Mouse (Mus musculus): ENCODE measurements around the gene Sdr9c7. TPM values are rescaled to one million over a fixed set of nuclear protein-coding genes. Genes with fewer than 3 reads are reported as not detected.

The Sdr9c7 gene
- not detected for polyA plus RNA-seq (2014; fragmentation: Illumina TruSeq; extraction: RNeasy Lipid Tissue Mini Kit (QIAGEN cat#74804); ENCODE audit: insufficient read depth, low read depth, low replicate concordance)

GRCm38 (mm10) chr10:127898218-127898617 lies at the start of gene Sdr9c7:
Gene Sdr9c7, plus strand, starts transcription at chr10:127898518.

DNA sequence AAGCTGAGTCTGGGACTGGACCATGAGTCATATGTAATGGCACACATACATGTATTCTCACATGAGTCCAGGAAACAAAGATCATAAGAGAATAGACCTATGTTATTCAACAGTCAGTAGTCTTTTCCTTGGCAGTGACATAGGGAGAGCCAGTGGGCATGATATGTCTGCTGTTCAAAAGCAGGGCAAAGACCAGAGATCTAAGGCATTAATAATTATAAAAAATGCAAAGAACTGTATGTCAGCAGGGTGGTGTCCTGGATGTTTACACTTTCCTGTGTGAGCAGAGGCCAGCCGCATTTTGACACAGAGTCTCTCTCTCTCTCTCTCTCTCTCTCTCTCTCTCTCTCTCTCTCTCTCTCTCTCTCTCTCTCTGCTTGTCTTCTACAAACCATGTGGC lies 48.7 kb upstream of the Sdr9c7 start, which contains the start of gene Rdh19:
Rdh19 (plus strand) TSS at position 301 of the 400 bp plus-strand sequence.

GRCm38 (mm10) chr10:127866232-127866631 lies 32.1 kb upstream of the Sdr9c7 start, which contains the start of gene Rdh16f2:
Gene Rdh16f2, plus strand, starts transcription at chr10:127866474.

DNA sequence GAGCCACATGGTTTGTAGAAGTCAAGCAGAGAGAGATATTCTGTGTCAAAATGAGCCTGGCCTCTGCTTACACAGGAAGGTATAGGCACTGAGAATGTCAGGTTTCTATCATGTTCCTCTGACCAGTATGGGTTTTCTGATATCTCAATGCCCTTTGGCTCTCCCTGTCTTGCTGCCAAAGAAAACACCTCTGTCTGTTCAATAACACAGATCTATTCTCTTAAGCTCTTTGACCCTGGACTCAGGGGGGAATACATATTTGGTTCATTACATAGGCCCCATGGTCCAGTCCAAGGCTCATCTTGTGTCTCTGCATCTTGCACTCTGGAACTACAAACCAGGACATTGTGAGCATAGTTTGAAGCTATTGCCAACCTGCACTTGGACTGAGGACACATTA lies 9.7 kb upstream of the Sdr9c7 start, which contains the start of gene Rdh7:
Rdh7 (minus strand) TSS at position 213 of the 400 bp plus-strand sequence.

Other genes with a start within 250 kb of the Sdr9c7 start
- 5.7 TPM for gene Nemp1, start 231.6 kb upstream of the Sdr9c7 start, polyA plus RNA-seq (2014; fragmentation: Illumina TruSeq; extraction: RNeasy Lipid Tissue Mini Kit (QIAGEN cat#74804); ENCODE audit: insufficient read depth, low read depth, low replicate concordance)
- 16.0 TPM for gene Nab2, start 229.9 kb upstream of the Sdr9c7 start, polyA plus RNA-seq (2014; fragmentation: Illumina TruSeq; extraction: RNeasy Lipid Tissue Mini Kit (QIAGEN cat#74804); ENCODE audit: insufficient read depth, low read depth, low replicate concordance)
- gene Myo1a, start 193.3 kb upstream of the Sdr9c7 start, polyA plus RNA-seq (2014; fragmentation: Illumina TruSeq; extraction: RNeasy Lipid Tissue Mini Kit (QIAGEN cat#74804); ENCODE audit: insufficient read depth, low read depth, low replicate concordance): 0.15 TPM
- gene Tac2, start 174.0 kb upstream of the Sdr9c7 start, polyA plus RNA-seq (2014; fragmentation: Illumina TruSeq; extraction: RNeasy Lipid Tissue Mini Kit (QIAGEN cat#74804); ENCODE audit: insufficient read depth, low read depth, low replicate concordance): not detected
- gene Zbtb39, start 159.0 kb upstream of the Sdr9c7 start, polyA plus RNA-seq (2014; fragmentation: Illumina TruSeq; extraction: RNeasy Lipid Tissue Mini Kit (QIAGEN cat#74804); ENCODE audit: insufficient read depth, low read depth, low replicate concordance): 3.3 TPM
- 12.8 TPM for gene Gpr182, start 146.8 kb upstream of the Sdr9c7 start, polyA plus RNA-seq (2014; fragmentation: Illumina TruSeq; extraction: RNeasy Lipid Tissue Mini Kit (QIAGEN cat#74804); ENCODE audit: insufficient read depth, low read depth, low replicate concordance)
- gene Rdh1, start 138.8 kb upstream of the Sdr9c7 start, polyA plus RNA-seq (2014; fragmentation: Illumina TruSeq; extraction: RNeasy Lipid Tissue Mini Kit (QIAGEN cat#74804); ENCODE audit: insufficient read depth, low read depth, low replicate concordance): not detected
- not detected for gene Rdh16f1, start 138.7 kb upstream of the Sdr9c7 start, polyA plus RNA-seq (2014; fragmentation: Illumina TruSeq; extraction: RNeasy Lipid Tissue Mini Kit (QIAGEN cat#74804); ENCODE audit: insufficient read depth, low read depth, low replicate concordance)
- gene Rdh9, start 122.1 kb upstream of the Sdr9c7 start, polyA plus RNA-seq (2014; fragmentation: Illumina TruSeq; extraction: RNeasy Lipid Tissue Mini Kit (QIAGEN cat#74804); ENCODE audit: insufficient read depth, low read depth, low replicate concordance): 0.19 TPM
- gene Rdh16, start 97.4 kb upstream of the Sdr9c7 start, polyA plus RNA-seq (2014; fragmentation: Illumina TruSeq; extraction: RNeasy Lipid Tissue Mini Kit (QIAGEN cat#74804); ENCODE audit: insufficient read depth, low read depth, low replicate concordance): not detected
- not detected for gene Rdh19, start 48.6 kb upstream of the Sdr9c7 start, polyA plus RNA-seq (2014; fragmentation: Illumina TruSeq; extraction: RNeasy Lipid Tissue Mini Kit (QIAGEN cat#74804); ENCODE audit: insufficient read depth, low read depth, low replicate concordance)
- gene Rdh16f2, start 32.0 kb upstream of the Sdr9c7 start, polyA plus RNA-seq (2014; fragmentation: Illumina TruSeq; extraction: RNeasy Lipid Tissue Mini Kit (QIAGEN cat#74804); ENCODE audit: insufficient read depth, low read depth, low replicate concordance): not detected
- not detected for gene Rdh7, start 9.7 kb upstream of the Sdr9c7 start, polyA plus RNA-seq (2014; fragmentation: Illumina TruSeq; extraction: RNeasy Lipid Tissue Mini Kit (QIAGEN cat#74804); ENCODE audit: insufficient read depth, low read depth, low replicate concordance)
- gene Hsd17b6, start 109.1 kb downstream of the Sdr9c7 start, polyA plus RNA-seq (2014; fragmentation: Illumina TruSeq; extraction: RNeasy Lipid Tissue Mini Kit (QIAGEN cat#74804); ENCODE audit: insufficient read depth, low read depth, low replicate concordance): not detected
- gene Prim1, start 116.7 kb downstream of the Sdr9c7 start, polyA plus RNA-seq (2014; fragmentation: Illumina TruSeq; extraction: RNeasy Lipid Tissue Mini Kit (QIAGEN cat#74804); ENCODE audit: insufficient read depth, low read depth, low replicate concordance): 6.5 TPM
- 825 TPM for gene Naca, start 137.1 kb downstream of the Sdr9c7 start, polyA plus RNA-seq (2014; fragmentation: Illumina TruSeq; extraction: RNeasy Lipid Tissue Mini Kit (QIAGEN cat#74804); ENCODE audit: insufficient read depth, low read depth, low replicate concordance)
- gene Ptges3, start 160.4 kb downstream of the Sdr9c7 start, polyA plus RNA-seq (2014; fragmentation: Illumina TruSeq; extraction: RNeasy Lipid Tissue Mini Kit (QIAGEN cat#74804); ENCODE audit: insufficient read depth, low read depth, low replicate concordance): 115 TPM
- gene Atp5b, start 184.8 kb downstream of the Sdr9c7 start, polyA plus RNA-seq (2014; fragmentation: Illumina TruSeq; extraction: RNeasy Lipid Tissue Mini Kit (QIAGEN cat#74804); ENCODE audit: insufficient read depth, low read depth, low replicate concordance): 646 TPM
- gene Baz2a, start 193.1 kb downstream of the Sdr9c7 start, polyA plus RNA-seq (2014; fragmentation: Illumina TruSeq; extraction: RNeasy Lipid Tissue Mini Kit (QIAGEN cat#74804); ENCODE audit: insufficient read depth, low read depth, low replicate concordance): 8.5 TPM

Measured in lung, adult 10 weeks (tissue).